Mouse (Mus musculus) thymus, adult 18-20 months (tissue): ENCODE data around the gene Rnf227.

Experiments used
- DNase-seq, 2 experiments: peaks; one replicate each; pipeline ENCODE4 v3.0.0; 2022; ENCODE audit warnings: mixed read lengths in 2 of 2

Rnf227 gene

DNA sequence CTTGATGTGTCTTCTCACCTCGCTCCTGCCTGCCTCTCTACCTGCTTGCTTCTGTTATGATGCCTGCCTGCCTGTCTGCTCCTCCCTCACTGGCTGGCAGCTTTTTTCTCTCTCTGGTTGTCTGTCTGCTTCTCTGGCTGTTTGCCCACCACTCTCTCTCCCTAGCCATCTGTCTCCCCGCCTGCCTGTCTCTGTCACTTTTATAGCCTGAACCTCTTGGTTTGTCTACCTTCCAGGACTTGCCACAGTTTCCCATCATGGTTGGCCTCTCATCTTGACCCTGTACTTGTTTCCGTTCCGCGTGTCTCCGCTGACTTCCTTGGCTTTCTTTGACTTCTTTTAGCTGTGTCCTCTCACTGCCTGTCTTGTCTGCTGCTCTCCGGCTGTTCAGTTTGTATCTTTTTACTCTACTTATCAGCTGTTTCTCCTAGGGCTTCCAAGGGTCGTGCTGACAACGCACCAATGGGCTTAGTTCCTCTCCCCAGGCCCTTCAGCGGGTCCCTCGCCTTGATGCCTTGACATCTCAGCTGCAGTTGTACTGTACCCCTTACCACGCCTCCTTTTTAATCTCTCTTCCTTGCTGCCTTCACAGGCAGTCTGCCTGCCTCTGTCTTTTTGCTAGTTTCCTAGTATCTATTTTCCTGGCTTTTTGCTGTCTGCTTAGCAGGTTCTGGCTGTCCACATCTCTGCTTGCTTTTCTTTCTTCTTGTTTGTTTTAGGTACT, 32.0 kb downstream of the Rnf227 start:
- DNase-seq: no peak

DNA sequence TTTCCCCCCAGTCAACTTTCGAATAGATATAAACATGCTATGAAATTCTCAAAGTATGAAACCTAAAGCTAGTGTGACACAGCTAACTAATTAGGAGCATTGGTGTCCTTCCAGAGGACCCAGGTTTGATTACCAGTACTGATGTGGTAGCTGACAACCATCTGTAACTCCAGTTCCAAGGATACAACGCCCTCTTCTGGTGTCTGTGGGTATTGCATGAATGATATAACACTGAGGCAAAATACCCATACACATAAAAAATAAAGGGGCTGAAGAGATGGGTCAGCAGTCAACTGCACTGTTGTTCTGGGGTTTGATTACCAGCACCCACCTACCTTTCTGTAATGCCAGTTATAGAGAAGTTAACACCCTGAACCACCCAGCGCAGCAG, 32.5 kb downstream of the Rnf227 start:
- DNase-seq: no peak

DNA sequence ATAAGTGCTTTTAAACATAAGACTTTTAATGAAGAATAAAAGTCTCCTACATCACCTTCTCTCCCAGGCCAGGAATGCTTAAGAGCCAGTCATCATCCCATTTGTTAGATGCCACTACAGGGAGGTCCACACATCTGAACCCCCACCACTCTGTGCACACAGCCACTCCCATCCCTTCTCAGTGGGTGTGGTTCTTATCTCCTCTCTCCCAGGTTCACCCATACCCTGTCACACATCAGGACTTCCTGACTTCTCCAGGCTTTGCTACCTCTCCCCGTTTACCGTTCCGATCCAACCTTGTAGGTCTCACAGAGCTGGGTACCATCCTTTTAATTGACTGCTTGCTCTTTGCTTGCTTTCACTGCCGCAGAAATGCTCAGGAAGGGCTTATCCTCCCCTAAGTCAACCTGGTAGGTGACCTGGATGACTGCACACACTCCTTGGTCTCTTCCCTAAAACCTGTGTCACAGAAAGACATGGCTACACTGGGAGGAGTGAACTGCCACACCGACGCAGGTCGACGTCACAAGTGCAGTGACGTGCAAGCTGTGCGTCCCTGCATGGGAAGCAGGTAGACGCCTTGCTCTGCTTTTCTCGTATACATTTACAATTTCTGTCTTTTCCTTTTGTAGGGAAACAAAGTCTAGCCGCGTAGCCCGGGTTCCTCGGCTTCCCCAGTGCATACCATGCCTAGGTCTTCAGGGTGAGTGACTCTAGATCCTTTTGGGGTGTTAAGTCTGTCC, 33.1 kb downstream of the Rnf227 start:
- DNase-seq: no peak

DNA sequence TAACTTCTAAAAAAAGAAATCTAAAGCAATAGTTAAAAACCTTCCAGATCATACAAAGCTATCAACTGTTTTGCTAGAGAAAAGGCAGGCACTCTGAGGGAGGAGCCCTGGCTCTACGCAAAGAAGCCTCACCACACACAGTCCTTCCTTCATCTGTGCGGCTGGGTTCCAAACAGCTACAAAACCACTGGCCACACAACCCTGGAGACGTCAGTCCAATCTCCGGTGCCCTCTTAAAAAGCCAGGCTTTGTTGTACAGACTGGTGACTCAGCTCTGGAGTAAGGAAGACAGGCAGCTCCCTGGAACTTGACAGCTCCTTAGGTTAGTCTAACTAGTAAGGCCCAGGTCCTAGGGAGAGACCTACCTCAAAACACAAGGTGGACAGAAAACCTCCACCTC, 35.4 kb downstream of the Rnf227 start:
- DNase-seq: no peak

DNA sequence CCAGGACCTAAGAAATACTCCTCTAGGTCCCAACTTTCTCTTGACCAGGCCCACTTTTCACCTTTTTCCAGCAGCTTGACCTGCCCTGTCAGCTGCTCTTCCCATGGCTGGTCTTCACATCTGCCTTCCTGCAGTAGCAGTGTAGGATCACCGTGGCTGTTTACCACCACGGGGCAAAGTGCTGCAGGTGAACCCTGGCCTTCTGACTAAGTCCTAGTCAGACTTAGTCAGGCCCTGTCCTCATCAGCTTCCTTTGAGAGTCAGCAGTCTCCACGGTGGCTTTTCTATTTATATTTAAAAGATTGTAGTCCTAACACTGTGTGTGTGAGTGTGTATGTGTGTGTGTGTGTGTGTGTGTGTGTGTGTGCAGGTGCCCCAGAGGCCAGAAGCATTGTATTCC, 37.5 kb downstream of the Rnf227 start:
- DNase-seq: no peak

DNA sequence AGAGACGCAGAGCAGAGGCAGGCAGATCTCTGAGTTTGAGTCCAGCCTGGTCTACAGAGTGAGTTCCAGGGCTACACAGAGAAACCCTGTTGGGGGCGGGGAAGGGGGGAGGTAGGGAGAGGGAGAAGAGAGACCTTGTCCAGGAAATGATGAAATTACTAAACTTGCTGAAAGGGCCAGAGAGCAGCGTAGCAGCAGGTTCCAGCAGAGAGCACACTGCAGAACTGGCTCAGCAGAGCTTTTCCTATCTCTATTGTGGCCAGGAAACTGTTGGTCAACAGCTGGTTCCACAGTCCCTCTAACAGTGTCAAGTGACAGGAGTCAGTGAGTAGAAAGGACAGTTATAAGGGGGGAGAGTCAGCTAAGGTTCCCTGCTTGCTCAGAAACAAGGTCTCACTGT, 39.3 kb downstream of the Rnf227 start:
- no peak for DNase-seq

DNA sequence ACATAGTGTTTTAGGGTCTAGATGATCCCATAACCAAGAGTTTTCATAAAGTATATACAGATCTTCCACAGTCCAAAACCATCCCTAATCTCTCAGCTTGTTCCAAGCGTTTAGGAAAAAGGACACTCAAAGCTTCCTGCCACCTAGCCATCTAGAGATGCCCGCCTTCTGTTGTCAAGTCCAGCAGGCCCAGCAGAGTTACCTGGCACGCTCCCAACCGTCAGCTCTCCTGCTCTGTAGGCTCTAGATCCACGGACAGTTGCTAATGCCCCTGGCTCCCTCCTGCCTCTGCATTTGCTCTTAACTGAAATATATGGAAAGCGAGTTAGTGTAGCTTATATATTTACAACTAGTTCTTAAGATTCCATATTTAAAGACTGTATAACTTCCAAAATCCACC, 41.1 kb downstream of the Rnf227 start:
- DNase-seq: no peak

DNA sequence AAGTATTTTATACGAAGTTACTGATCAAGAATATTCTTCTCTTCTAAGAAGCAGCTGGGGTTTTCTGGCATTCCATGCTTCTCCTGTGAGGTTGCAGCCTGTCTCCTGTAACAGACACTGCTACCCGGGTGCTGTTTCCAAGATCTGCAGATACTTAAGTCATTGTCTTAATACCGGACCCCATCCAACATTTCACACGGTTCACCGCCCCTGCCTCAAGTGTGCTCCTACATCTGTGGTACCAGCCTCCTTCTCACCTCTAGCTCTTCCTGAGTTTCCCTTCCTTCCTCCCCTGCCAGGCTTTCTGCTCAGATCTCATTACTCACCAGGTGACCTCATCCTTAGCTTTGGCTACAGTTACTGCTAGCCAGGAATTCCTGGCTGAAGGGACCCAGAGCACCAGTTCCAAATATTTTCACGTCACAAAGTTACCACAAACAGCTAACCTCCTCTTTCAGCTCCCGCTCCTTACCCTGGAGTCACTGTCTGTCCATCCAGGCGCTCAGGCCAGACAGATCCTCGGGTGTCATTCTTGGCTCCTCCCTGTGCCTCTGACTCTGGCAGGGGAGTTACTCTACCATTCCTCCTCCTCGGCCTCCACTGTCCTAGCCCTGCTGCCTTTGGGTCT, 42.3 kb downstream of the Rnf227 start:
- no peak for DNase-seq

DNA sequence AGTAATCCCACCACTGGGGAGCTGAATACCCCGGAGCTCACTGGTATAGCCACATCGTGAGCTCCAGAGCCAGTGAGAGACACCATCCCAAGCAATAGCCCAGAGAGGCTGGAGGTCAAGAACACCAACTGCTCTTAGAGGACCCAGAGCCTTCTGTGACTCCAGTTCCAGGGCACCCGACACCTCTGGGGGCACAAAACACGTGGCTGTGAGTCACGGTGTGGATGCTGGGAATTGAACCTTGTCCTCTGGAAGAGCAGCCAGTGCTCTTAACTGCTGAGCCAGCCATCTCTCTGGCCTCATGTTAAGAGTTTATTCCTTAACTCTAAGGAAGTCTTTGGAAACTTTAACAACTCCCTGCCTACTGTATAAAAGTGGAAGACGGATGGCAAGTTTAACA, 44.7 kb downstream of the Rnf227 start:
- no peak for DNase-seq

DNA sequence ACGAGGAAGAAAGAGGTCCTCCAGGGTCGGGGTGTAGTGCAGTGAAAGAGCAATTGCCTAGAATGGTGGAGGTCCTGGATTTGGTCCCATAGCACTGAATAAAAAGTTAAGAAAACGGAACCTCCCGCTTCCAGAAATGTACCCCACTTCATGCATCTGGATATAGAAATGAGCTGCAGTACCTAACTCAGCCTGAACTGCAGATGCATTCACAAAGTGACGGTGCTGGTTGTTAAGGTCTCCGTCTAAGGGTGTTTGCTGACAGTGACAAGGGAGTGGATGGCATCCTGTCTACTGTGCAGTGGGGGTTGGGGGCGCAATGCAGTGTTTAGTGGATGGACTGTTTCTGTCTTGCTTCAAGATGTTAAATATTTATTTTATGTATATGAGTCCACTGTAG, 46.5 kb downstream of the Rnf227 start:
- no peak for DNase-seq

DNA sequence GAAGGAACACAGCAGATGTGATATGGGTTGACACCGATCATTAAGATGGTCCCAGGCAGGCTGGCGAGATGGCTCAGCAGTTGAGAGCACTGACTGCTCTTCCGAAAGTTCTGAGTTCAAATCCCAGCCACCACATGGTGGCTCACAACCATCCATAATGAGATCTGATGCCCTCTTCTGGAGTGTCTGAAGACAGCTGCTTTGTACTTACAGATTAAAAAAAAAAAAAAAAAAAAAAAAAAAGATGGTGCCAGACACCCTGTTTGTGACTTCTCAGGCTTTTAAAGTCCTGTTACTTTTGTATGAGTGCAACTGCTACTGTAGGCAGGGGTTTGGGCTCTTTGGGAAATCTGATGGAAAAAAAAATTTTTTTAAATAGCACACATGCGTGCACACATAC, 48.4 kb downstream of the Rnf227 start:
- no peak for DNase-seq

DNA sequence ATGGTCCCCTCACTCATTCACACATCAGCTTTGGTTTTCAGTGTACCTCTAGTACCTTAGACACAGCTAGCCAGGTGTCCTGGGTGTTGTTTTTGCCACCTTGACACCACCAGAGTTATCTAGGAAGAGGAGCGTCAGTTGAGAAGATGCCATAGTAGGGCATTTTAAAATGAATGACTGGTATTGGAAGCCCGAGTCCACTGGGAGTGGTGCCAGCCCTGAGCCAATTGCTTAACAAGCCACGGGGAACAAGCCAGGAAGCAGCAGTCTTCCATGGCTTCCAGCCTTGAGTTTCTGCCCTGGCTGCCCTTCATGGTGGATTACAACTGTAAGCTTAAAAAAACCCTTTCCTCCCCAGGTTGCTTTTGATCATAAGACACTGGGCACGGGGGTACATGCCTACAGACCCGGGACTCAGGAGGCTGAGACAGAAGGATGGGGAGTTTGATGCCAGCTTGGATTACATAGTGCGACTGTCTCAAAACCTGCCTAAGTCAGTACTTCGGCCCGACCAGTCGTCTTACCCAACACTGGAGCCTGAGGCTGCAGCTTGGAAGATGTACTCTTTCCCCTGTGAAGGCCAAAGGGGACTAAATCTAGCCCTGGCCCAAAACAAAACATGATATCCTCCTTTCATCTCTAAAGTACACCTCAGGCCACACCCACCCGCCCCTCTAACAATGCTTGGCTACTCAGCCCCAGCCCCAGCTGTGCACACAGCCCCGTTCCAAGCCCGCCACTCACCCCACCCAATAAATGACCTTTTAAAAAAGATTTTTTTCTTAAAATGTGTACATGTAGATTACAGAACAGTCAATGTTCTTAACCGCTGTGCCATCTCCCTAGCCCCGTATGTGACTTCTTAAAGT, 49.5 kb downstream of the Rnf227 start:
- no peak for DNase-seq

DNA sequence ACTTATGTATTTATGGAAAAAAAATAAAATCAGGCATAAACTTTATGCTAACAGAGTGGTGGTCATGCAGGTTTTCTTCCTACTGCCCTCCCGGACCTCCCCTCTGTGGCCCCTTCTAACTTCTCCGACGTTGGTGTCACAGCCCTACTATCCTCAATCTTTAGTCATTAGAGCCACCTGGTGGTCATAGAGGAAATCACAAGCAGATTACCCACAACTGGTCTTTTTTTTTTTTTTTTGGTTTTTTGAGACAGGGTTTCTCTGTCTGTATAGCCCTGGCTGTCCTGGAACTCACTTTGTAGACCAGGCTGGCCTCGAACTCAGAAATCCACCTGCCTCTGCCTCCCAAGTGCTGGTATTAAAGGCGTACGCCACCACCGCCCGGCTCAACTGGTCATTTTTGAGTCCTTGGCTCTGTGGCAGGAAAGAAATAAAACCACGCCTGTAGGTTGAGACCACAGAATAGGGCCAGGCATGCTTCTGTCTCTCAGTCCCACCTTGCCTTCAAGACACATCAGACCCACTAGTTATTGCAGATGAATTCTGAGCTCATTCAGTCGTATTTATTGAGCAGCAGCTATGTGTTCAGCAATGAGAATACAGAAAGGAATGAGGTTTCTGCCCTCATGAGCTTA, 50.3 kb downstream of the Rnf227 start:
- DNase-seq: peak in 1 of 2 experiments; percentile 28
